Mouse (Mus musculus): ENCODE results near the gene Larp1. TPM values are rescaled to one million over a fixed set of nuclear protein-coding genes. Genes with fewer than 3 reads are reported as not detected.
A peak's percentile ranks its signal among the peaks of the same experiment; 100 is the strongest.

Larp1 gene
- 10 to 100 TPM; 91.9 to 97.7 TPM for total RNA-seq (2021)
- long read RNA-seq, experiment 1, full-length matches to known transcripts: 69 of 117 reads
- long read RNA-seq, experiment 1, partial matches to known transcripts: 42 of 117 reads
- long read RNA-seq, experiment 1, other reads (novel, unspliced or antisense): 6 of 117 reads
- long read RNA-seq, experiment 2, full-length matches to known transcripts: 34 of 87 reads
- long read RNA-seq, experiment 2, partial matches to known transcripts: 42 of 87 reads
- long read RNA-seq, experiment 2, other reads (novel, unspliced or antisense): 11 of 87 reads

DNA sequence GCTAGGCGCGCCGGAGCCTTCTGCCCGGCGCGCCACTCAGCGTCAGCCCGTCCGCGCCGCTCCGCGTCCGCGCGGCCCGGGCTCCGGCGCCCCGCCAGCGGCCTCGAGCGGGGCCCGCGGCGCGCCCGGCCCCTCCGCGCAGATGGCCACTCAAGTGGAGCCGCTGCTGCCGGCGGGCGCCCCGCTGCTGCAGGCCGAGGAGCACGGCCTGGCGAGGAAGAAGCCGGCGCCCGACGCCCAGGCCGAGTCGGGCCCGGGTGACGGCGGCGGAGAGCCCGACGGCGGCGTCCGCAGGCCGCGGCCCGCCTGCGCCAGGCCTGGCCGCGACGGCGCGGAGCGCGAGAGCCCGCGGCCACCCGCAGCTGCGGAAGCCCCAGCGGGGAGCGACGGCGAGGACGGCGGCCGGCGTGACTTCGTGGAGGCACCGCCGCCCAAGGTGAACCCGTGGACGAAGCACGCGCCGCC, at the start of gene Larp1:
Gene Larp1 (plus strand): TSS at position 14 of the 465 bp plus-strand sequence.
- no peak for DNase-seq (ENCODE audit: extremely low spot score in 1 of 2, low spot score in 2 of 2)
- TF ChIP-seq CTCF (IDR thresholded peaks at IDR 0.05): no peak
- peak within 1 kb of the TSS; percentile 93 for H3K4me3 ChIP-seq
- intact Hi-C loops (cut with DNase I): loop anchor here (2.0 kb wide), 3 partner anchors 46 to 294 kb away; no protein-coding TSS in a partner anchor
- H3K27ac ChIP-seq: peak within 1 kb of the TSS; percentile 92

DNA sequence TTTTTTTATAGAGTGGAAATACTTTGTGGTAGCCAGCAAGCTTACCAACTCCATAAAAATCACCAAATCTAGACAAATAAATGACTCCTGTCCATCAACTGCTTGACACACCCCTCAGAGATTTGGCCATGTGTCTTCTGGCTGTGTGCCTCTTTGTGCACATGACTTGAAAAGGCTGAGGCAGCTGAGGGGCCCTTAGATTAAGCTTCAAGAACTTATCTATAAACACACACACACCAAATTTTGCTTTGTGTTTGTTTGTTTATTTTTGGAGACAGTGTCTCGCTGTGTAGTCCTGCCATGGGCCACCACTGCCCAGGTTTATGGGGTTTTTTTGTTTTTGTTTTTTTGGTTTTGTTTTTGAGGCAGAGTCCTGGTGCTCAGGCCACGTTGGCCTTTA, 48.9 kb upstream of the Larp1 start:
- TF ChIP-seq CTCF (IDR thresholded peaks at IDR 0.05): no peak
- no peak for DNase-seq (ENCODE audit: extremely low spot score in 1 of 2, low spot score in 2 of 2)
- Histone ChIP-seq H3K4me3 (no peak overlapping the region), H3K27ac (no peak overlapping the region)
- intact Hi-C loops (cut with DNase I): loop anchor here (5.0 kb wide), 1 partner anchor 142 kb away; the partner anchor contains the start of gene Cnot8

DNA sequence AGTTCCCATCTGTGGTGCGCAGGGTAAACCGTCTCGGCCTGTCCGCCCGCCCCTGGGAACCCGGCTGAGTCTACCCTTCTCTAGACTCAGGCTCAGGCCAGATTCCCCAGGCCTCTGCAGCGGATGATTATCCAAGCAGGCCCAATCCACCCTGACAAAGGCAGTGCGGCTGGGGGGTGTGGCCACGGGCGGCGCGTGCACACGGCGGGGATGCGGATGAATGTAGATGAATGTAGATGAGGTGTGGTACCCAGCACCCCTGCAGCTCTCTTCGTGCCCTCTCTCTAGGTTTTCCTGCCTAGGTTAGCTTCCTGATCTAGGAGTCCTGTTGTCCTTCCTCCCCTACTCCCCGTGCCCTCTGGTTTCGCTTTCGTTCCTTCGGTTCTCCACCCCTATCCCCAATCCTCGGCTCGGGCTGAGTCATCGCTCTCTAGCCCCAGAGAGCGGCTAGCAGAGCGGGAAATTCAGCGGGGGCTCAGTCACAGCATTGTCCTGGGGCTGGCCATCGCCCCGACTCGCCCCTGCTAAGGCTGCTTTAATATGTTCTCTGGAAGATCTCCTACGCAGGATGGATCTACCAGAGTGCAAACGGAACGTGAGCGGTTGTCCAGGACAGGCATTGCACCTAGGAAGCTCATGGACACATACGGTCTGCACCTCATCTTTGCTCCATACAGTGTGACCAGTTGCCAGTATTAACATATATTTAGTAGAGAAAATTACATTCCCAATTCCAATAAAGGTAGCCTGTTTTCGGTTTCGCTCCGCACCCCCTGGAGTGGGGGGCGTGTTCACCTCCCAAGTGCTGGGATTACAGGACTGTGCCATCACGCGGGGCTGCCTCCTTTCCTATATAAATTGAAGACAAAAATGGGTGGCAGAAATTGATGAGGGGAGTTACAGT, 46.2 kb upstream of the Larp1 start:
- Histone ChIP-seq H3K27ac (peak overlapping the region; percentile 91), H3K4me3 (peak overlapping the region; percentile 50)
- DNase-seq (ENCODE audit: extremely low spot score in 1 of 2, low spot score in 2 of 2): peak; percentile 72 to 73
- intact Hi-C loops (cut with DNase I): loop anchor here (2.0 to 5.0 kb wide), 2 partner anchors 46 to 140 kb away; partner anchors contain the start of genes Cnot8 and Larp1
- TF ChIP-seq CTCF (IDR thresholded peaks at IDR 0.05): no peak; the same call in 1 of the 2 replicates

DNA sequence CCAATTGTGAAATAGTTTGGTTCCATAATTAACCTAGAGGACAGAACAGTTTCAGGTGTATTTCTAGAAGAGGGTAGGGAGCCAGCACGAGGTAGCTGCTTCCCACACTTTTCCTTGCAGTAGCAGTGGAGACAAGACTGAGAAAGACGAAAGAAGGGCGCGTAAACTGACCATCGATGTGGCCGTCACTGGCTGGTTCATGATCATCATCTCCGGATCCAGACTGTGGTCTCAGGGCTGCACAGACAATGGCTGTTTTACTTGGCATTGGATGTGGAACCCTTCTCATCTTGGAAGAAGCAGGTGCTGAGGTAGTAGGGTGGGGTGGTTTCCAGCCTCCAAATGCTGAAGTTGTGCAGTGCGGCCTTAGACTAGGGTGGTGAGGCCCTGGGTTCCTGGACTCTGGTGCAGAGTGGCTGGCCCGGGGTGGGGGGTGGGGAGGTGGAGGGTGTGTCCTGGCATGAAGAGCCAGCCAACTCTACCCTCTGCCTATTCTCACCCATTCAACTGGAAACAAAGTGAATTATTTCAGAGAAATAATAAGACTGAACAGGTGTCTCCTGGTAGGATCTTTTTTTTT, 45.5 kb upstream of the Larp1 start:
- no peak overlapping the region for H3K27ac ChIP-seq
- intact Hi-C loops (cut with DNase I): loop anchor here (2.0 to 5.0 kb wide), 2 partner anchors 45 to 139 kb away; partner anchors contain the start of genes Cnot8 and Larp1
- TF ChIP-seq CTCF (IDR thresholded peaks at IDR 0.05): no peak
- peak overlapping the region; percentile 50 for H3K4me3 ChIP-seq
- no peak for DNase-seq (ENCODE audit: extremely low spot score in 1 of 2, low spot score in 2 of 2)

DNA sequence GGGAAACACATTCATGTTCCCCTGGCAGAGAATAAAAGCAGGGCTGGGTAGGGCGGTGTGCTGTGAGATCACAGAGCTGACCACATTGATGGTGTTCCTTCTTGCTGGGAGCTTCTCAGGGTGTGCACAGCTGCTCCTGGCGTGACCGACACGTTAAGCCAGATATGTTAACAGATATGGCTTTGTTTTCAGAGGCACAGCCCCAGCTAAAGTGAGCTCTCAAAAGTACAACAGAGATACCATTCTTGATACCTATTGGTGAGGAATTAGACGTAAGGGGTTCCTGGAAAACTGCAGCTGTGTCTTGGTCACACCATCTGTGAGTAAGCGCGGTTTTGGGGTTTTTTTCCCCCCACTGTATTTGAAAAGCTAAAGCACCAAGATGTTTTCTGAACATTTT, 42.2 kb upstream of the Larp1 start:
- DNase-seq (ENCODE audit: extremely low spot score in 1 of 2, low spot score in 2 of 2): no peak
- intact Hi-C loops (cut with DNase I): no loop called here
- TF ChIP-seq CTCF (IDR thresholded peaks at IDR 0.05): no peak
- H3K27ac ChIP-seq: no peak overlapping the region
- no peak overlapping the region for H3K4me3 ChIP-seq

DNA sequence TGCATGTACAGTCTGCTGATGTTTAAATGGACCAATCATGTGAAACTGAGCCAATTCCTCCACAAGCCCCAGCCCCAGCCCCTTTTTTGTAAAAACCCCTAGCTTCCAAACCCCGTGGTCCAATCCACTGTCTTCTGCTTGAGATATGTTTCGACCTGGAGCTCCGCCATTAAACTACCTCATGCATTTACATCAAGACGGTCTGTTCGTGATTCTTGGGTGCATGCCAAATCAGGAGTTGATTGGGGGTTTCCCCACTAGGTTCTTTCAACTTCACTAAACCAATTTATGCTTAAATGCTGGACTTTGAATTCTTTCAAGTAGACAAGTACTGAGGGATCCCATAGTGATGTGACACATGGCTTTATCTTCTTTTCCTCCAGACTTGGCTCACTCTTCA, 40.6 kb upstream of the Larp1 start:
- H3K27ac ChIP-seq: no peak overlapping the region
- no peak overlapping the region for H3K4me3 ChIP-seq
- no peak for DNase-seq (ENCODE audit: extremely low spot score in 1 of 2, low spot score in 2 of 2)
- TF ChIP-seq CTCF (IDR thresholded peaks at IDR 0.05): no peak
- intact Hi-C loops (cut with DNase I): no loop called here

DNA sequence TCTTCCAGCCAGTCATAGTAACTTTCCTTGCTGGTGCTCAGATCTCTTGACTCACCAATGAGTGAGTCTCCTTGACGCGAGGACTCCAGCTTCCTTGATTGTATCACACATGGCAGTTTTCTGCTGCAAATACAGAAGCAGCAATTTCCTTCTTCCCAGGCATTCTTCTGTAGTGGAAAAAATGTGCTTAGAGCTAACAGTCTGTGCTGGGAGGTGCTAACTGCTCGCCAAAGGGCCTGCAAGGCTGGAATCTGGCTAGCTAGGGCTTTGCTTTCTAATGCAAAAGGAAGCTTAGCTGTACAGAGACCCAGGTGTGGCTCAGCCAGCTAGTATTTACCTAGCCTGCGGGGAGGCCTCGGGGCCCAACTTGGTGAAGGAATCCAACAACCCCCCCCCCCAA, 38.3 kb upstream of the Larp1 start:
- no peak for TF ChIP-seq CTCF (IDR thresholded peaks at IDR 0.05)
- DNase-seq (ENCODE audit: extremely low spot score in 1 of 2, low spot score in 2 of 2): no peak
- intact Hi-C loops (cut with DNase I): no loop called here
- Histone ChIP-seq H3K27ac (no peak overlapping the region), H3K4me3 (no peak overlapping the region)

DNA sequence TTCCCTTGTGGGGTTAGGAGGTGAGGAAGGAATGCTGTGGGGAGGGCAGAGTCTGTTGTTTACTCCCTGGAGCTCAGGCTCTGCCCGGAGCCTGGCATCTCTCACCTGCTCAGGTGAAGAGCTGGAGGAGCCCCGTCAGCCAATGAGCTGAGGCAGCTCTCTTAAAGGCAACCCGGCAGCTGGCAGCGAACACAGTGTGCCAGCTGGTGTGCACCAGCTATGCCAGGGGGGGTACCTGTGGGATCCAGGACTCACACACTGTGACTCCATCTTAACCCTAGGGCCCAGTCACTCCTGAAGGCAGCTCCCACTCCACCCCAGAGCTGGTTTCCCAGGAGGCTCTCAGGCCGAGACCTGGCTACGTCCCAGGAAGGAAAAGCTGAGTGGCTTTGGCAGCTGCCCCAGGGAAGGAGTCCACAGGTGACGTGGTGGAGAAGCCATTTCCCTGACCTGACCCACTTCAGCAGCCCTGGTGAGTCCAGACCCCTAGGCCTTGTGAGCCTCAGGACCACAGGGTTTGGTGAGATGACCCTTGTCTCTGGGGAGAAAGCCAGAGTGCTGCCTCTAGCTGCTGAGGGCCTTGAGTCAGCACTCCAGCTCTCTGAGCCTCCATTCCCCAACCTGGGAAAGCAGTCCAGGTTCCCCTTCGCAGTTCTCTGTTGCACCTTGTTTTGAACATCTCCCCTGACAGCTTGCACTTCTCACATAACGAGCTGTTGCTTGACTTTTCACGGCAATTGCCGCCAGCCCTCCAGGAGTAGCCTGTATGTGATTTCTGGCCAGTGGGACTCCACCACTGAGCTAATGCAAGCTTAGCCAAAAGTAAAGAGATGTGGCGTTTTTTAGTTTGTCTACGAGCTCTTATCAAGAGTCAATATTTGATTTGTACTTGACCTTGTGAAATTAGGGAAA, 35.6 kb upstream of the Larp1 start:
- no peak for DNase-seq (ENCODE audit: extremely low spot score in 1 of 2, low spot score in 2 of 2)
- no peak overlapping the region for H3K27ac ChIP-seq
- intact Hi-C loops (cut with DNase I): no loop called here
- H3K4me3 ChIP-seq: no peak overlapping the region
- no peak for TF ChIP-seq CTCF (IDR thresholded peaks at IDR 0.05)

DNA sequence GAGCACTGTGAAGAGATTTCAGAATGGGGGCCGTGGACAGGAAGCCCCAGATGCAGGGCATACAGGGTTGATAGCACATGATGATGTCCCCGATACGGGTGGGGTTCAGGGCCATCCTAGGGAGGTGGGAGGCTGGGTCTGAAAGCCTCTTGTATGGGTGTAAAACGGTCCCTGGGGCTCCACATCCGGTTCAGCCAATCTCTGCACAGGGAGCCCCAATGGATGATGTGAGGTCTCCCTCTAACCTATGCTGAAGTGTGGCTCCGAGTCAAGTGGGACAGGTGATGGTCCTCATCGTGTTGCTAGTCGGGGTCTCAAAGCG, 35.0 kb upstream of the Larp1 start:
- intact Hi-C loops (cut with DNase I): no loop called here
- no peak overlapping the region for H3K4me3 ChIP-seq
- no peak for DNase-seq (ENCODE audit: extremely low spot score in 1 of 2, low spot score in 2 of 2)
- no peak overlapping the region for H3K27ac ChIP-seq
- no peak for TF ChIP-seq CTCF (IDR thresholded peaks at IDR 0.05)

DNA sequence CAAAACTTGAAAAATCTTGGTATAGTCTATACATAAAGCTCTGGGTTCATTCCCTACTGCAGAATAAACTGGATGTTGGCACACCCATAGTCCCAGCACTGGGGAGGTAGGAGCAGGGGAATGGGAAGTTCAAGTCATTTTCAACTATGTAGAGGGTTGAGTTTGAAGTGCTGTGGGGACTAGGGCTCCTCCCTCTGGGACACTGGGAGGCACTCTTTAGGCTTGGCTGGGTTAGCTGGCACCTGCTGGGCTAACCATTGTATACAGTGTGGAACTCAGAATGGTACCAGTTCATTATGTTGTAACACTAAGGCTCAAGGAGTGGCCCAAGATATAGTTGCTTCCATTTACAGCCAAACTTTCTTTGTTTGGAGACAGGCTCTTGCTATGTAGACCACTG, 33.0 kb upstream of the Larp1 start:
- Histone ChIP-seq H3K27ac (no peak overlapping the region), H3K4me3 (no peak overlapping the region)
- intact Hi-C loops (cut with DNase I): no loop called here
- DNase-seq (ENCODE audit: extremely low spot score in 1 of 2, low spot score in 2 of 2): no peak
- TF ChIP-seq CTCF (IDR thresholded peaks at IDR 0.05): no peak

DNA sequence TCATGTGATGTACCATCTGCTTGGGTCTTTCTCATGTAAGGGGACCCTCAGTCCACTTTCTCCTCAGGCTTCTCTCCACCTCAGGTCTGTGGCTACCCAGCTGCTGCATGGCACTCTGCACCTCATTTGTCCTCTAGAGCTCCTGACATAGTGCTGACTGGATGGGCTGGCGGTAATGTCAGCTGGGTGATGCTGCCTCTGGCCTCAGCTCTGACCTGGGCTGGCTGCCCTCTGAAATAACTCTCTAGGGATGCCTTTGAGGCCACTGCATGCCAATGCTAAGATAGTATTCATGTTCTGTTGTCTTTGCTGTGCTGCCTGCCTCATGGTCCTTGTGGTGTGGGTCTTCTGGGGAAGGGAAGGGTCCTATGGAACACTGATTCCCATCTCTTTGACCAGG, 31.2 kb upstream of the Larp1 start:
- Histone ChIP-seq H3K4me3 (no peak overlapping the region), H3K27ac (no peak overlapping the region)
- intact Hi-C loops (cut with DNase I): no loop called here
- no peak for TF ChIP-seq CTCF (IDR thresholded peaks at IDR 0.05)
- DNase-seq (ENCODE audit: extremely low spot score in 1 of 2, low spot score in 2 of 2): no peak
